Mouse (Mus musculus): Measurements from ENCODE around the gene Zfp954.
"Not testable (repeated sequence)": the region's sequence is repeated elsewhere in the genome, so short reads cannot be mapped to it uniquely, and the experiment has no call there.

The Zfp954 gene

DNA sequence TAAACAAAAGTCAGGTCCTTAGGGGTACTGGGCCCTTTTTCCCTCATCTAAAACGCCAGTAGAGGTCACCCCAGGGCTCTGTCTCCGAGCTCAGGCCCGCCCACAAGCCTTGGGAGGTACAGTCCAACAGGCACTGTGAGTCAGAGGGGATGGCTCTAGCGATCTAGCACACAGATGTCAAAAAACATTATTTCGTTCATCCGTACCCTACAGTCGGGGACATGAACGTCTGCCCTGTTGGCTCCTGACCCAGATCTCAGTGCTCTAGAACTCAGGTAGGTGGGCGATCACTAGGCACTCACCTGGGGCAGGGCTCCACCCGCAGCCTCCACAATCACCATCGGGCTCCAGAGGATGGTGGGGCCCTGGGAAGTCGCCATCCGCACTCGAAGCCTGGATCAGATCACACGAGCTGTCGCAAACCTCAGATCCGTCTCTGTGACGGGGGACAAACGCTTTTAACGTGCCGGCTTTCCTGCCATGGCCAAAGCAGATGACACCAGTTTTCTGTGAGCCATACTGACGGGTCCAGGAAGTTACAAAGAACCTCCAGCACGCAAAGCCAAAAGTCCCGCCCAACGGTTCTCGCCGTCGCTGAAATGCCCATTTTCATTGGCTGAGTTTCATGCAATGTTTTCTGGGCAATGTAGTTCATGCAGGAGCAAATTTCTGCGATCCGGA is at the start of gene Zfp954:
Gene Zfp954, minus strand, starts transcription at position 568 of the 681 bp plus-strand sequence.
- peak; percentile 79 to 80 for DNase-seq

DNA sequence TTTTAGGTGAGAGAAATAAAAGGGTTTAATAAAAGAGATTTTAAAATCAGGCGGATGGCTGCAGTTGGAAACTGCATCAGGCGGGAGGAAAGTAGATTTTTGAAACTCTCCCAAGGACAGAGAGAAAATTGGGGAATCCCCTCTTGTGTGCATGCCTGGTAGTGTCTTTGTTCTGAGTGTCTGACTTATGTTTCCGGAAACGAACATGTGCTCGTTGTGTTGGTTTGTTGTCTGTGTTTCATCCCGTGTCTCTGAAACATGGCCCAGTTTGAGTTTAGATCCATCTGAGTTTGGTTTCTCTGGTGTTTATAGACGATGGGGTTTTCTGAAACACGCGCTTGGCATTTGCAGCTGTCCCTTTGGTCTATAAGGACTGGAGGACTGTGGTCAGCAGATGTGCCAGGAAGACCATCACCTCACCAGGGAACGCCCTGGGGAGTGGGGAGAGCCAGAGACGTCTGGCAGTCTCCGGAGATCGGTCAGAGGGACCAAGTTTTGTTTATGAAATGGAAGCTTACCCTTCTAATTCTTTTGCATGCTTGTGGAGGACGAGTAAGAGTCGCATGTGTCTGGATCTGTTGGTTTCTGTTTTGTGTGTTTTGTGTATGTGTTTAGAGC is 24.8 kb upstream of the Zfp954 start:
- DNase-seq = no peak

DNA sequence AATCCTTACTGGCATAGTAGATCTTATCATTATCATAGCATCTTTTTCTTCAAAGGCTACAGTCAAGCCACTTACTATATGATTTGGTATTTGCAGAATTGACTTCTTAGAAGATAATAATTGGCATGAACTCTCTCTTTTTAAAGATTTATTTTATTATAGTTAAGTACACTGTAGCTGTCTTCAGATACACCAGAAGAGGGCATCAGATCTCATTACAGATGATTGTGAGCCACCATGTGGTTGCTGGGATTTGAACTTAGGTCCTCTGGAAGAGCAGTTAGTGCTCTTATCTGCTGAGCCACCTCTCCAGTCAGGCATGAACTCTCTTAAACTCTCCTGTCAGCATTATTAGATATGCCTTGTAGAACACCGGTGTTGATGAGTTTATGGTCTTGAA is 22.9 kb upstream of the Zfp954 start:
- no peak for DNase-seq

DNA sequence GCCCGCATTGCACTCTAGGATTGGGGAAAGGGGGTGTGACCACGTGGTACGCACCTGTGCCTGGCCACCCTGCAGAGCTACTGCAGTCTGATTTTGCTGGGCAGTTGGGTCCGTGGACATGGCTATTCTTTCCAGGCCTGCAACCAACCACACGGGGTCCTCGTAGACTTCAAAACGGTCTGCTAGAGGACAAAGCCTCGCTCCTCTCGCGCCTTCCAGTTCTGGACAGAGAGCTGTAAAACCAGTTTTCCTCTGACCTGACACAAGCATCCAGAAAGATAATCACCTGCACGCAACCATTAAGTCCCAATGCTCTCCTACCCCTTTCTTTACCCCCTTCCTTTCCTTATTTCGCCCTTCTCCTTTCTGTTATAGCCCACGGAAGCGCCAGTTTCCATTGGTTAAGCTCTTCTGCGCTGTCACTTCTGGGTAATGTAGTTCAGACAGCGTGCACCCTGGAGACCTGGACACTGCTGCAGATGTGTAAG is 15.1 kb upstream of the Zfp954 start, which contains the start of gene Zfp773:
Gene Zfp773, minus strand, starts transcription at position 377 of the 488 bp plus-strand sequence.
- DNase-seq = peak; percentile 27 to 39

DNA sequence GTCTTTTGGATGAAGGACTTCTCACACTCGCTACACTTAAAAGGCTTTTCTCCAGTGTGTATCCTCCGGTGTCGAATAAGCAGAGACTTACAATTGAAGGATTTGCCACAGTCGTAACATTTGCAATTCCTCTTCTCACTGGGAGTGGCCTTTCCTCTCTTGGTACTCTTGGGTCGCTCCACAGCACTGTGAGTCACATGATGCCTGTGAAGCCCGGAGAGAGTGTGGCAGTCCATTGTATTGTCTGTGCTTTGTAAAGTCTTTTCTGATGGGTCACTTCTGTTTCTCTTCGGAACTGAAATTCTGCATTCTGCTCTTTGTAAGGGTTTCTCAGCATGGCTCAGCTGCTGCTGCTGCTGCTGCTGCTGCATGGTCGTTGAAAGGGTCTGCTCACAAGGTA is 11.5 kb upstream of the Zfp954 start:
- DNase-seq = no peak

DNA sequence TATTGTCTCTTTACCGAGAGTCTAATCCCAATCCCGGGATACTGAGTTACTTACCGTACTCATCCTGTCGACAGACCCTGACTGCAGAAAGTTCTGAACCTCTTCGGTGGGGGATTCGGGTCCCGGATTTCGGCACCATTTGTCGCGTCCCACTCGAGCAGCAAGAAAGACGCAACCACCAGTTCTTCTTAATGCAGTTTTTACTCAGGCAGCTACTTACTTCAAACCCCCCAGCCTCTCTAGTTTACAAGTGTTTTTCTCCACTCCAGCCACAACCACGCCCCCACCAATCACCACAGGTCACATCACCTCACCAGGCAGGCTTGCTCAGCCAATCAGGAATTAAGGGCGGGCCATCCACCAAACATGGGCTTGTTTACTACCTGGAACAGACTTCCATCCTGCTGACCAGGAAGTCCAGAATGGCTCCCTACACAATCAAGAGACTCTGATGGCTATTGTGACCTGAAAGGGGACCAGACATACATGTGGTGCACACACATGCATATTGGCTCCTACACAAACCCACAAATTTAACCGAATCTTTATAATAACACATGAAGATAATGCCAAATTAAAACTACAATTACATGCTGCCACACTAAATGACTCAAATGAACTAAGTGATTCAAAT is 9.3 kb upstream of the Zfp954 start:
- DNase-seq = not testable (repeated sequence)

DNA sequence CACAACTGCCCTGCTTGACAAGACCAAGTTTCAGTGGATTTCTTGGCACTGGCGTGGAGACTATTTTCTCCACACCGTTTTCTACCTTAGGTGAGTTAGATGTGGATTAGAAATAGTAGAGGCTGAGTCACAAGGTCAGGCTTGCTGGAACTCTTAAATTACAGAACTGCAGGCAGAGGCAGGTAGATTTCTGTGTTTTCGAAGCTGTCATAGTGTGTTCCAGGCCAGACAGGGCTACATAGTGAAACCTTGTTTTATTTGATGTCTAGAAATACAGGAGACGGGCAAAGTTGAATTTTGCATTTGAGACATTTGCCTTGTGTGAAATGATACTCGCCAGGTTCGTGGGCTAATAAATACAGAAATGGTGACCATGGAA is 303 bp upstream of the Zfp954 start:
- no peak for DNase-seq

DNA sequence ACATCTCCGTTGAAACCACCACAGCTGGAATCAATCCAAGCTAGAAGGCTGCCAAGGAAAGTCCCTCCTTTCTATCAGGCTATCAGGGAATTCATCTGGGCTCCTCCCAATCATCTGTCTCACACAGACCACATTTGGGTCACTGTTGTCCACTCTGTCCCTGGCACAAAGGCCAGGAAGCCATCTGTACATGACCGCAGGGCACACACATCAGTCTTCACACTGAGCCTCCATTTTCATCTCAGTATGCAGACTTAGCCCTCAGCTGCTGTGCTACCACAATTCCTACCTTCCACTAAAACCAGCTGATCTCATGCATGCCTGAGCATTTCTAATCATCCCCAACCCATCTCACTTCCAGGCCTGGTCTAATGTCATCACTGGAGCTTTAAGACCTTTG is 2.8 kb downstream of the Zfp954 start:
- DNase-seq = no peak

DNA sequence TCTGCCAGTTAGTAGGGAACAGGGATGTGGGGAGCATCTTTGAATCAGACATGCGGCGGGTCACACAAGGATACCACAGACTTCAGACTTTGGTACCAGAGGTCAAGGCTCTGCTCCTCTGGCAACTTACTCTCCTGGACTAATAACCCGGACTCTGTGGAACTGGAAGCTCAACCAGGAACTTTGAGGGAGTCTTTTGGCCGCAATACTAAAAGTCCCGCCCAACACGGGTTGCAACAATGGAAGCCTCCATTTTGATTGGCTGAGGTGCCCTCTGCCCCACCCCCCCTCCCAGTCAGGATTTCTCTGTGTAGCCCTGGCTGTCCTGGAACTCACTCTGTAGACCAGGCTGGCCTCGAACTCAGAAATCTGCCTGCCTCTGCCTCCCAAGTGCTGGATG is 12.8 kb downstream of the Zfp954 start:
- DNase-seq = no peak
